Mouse (Mus musculus) adrenal gland, adult (tissue): ENCODE data around the gene Opn1sw.

Experiments
- DNase-seq, 2 experiments: peaks; one replicate each; pipeline ENCODE4 v3.0.0; 2022 to 2023; ENCODE audit warnings: low spot score in 1 of 2; ENCODE audit not compliant: inconsistent age in 2 of 2

Opn1sw gene

DNA sequence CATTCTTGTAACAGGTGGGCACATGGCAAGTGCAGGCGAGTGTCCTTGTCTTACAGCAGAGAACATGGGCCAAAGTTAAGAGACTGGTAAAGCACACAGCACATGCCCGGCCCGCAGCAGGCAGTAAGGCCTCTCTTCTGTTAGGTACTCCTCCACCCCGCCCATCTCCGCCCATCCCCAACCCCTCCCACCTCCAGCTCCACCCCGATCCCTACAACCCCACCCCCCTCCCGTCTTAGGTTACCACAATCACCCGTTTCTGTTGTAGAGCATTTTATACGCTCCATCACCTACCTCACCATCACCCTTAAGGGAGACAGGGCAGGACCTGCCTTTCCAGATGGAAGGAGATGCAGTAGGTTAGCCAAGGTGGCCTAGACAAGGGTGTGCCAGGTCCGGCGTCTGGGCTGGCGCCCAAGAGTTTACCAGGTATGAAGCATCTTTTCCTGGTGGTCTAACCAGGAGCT, at the start of gene Opn1sw:
Opn1sw (minus strand) TSS at position 417 of the 467 bp plus-strand sequence.
- peak; percentile 27 to 44 for DNase-seq

DNA sequence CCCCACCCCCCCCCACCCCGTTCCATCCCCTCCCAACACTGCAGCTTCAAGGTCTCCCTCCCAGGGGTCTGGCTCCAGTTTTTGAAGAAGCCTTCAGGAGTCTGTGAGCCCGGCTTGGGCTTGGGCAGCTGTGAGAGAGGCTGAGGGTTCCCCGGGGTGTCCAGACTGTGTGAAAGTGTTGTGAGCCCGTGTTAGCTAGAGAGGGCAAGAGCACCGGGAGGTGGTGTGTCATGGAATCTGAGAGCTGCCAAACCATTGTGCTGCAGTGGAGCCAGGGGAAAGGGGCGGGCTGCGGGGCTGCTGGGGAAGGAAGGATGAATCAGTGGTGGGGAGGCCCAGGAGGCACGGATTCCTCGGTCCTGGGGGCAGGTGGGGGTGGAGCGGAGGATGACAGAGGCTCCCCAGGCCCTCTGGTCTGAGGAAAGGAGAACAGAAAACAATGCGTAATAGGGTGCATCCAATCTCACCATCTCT, 48.2 kb upstream of the Opn1sw start:
- peak in 1 of 2 experiments; percentile 36 for DNase-seq

DNA sequence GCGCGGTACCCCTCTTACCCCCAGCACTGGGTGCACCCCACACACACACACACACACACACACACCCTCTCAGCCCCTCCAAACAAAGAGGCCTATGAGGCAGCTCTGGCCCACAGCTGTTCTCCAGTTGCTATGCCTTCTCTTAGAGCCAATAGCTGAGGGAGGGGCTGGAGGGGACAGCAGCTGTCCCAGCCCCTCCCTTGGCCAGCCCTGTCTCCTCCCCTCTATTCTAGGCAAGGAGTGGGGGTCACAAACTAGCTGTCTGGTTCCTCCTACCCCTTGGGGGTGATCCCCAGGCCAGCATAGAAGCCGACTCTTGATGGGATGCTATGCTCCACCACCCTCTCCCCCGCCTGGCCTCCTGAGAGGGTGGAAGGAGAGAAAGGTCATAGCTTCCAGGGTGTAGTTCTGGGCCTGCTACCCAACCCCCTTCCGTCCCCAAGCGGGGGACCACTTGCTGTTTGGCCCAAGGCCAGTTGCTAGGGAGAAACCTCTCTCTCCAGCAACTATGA, 47.7 kb upstream of the Opn1sw start:
- DNase-seq = no peak

DNA sequence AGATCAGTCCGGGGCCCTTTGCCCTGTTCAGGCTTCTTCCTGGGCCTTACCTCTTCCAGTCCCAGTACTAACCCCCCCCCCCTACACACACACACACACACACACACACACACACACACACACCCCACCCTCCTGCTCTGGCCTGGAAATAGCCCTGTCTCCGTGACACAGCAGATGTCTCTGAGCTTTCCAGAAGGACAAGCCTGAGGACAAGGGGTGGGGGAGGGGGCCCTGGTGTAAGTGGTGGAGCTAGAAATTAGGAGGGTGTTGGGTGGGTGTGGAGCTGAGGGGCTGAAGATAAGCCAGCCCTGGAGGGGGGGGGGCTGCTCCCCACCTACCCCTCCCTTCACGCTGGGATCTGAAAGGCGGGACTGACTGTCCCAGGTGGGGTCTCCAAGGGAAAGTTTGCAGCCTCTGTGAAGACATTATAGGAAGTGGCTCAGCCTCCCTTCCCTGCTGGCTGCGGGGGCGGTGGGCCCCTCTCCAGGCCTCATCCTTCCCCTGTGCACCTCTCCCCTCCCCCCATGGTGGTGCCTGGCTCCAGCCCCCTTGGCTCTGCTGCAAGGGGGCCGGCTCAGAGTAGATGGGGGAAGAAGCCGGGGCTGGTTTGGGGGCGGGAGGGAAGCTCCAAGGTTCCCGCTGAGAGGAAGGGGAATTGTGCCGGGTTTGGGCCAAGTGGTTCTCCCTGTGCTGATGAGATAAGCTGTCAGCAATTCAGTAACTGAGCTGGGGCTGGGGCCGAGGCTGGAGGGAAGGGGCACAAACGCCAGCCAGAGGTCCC, 46.8 kb upstream of the Opn1sw start:
- DNase-seq = no peak

DNA sequence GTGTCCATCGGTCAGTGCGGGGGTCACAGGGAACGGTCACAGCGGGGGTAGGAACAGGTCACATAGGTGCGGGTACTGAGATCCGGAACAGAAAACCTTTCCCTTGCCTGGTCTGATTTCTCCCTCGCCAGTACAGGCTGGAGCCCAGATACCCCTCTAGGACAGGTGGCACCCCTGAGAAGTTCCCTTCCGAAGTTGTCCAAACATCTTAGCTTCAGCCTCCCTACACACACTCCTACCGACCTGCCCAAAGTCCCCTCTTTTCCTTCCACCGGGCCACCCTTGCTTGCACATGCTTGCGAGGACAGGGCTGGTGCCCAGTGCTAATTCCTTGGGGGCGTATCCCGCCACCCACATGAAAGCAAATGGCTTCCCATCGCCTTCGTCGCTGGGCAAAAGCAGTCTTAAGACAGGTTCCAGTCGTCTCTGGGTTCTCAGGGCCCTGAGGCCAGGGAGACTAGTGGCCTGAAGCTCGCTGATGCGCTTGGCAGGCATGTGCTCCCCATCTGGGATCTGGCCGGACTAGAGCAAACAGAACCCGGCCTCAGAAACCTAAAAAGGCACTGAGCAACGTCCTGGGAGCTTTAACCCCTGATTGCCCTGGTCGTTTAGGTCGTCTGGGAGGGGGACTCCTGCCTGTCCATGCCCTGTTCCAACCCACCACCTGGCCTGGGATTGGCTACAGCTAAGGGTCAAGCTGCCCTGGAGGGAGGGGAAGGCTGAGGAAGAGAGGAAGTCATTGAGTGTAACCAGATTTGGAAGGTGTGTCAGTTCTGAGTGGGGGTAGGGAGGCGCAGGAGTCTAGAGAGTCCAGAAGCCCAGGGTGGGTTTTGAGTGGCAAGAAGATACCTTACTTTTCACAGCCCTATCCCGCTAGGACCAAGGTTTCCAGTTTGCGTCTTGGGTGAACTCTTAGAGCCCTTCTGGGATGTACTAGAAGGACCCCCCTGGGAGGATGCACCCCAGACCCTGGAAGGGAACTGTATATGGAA, 45.8 kb upstream of the Opn1sw start:
- no peak for DNase-seq

DNA sequence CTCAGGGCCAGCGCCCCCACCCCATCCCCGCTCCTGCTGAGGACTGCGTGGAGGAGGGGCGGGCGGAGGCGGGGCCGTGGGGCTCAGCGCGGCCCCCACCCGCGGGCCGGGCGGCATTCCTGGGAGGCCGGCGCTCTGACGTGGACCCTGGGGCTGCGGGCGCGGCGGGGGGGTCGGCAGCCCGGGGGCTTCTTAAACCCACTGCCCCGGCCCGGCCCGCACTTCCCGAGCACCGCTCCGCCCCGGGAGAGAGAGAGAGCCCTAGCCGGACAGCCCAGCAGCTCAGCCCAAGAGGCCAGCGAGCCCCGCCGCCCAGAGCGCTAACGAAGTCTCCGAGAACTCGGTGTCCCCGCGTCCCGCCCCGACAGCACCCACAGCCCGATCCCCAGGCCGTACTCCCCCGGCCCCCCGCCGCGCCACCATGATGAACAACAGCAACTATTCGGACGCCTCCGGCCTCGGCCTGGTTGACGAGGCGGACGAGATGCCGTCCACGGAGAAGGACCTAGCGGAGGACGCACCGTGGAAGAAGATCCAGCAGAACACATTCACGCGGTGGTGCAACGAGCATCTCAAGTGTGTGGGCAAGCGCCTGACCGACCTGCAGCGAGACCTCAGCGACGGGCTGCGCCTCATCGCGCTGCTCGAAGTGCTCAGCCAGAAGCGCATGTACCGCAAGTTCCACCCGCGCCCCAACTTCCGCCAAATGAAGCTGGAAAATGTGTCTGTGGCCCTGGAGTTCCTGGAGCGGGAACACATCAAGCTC, 45.0 kb upstream of the Opn1sw start, which contains the start of gene Flnc:
Flnc (plus strand) TSS at position 219 of the 766 bp plus-strand sequence.
- DNase-seq = peak; percentile 44 to 71

DNA sequence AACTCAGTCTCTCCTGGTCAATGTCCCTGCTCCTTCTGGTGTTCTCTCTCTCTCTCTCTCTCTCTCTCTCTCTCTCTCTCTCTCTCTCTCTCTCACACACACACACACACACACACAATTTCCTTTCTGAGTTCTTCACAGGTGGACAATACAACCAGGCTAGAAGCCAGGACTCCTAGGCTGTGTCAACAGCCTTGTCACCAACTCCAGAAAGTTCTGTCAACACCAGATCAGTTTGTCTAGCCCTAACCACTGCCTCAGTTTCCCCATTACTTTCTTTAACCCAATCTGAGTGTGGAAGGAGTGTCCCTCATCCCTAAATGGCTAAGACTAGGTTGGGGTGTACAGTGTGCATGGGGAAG, 44.4 kb upstream of the Opn1sw start:
- DNase-seq = no peak

DNA sequence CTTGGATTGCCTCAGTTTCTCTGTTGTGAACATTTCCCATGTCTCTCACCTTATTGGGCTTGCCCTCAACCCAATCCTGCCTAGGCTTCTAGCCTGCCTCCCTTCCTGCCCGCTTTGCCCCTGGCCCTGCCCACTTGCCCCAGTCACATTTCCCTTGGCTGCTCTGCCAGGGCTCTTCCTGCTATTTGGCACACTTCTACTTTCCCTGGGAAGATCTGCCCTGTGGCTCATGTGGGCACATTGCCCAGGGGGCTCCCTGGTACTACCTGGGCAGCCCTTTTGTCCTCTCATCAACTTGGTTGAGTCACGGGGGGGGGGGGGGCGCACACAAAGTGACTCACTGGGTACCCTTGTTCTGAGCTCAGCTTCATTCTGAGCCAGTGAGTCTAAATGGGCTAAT, 43.9 kb upstream of the Opn1sw start:
- DNase-seq = no peak

DNA sequence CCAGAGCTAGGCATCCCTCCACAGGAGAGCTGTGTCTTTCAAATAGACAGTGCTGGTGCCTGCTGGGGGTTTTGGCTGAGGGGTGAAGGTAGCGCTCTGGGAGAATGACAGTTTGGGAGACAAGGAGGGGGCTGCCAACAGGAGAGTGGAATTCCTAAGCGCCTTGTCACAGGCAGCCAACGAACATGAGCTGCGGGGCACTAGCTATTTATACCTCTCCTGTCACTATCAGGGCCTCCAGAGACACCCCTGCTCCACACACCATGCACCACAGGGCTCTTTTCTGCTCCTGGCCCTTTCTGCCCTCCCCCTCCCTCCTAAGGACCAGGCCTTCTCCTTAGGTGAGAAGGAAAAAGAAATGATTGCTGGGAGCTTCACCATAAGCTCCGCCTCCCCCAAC, 43.2 kb upstream of the Opn1sw start:
- DNase-seq = no peak

DNA sequence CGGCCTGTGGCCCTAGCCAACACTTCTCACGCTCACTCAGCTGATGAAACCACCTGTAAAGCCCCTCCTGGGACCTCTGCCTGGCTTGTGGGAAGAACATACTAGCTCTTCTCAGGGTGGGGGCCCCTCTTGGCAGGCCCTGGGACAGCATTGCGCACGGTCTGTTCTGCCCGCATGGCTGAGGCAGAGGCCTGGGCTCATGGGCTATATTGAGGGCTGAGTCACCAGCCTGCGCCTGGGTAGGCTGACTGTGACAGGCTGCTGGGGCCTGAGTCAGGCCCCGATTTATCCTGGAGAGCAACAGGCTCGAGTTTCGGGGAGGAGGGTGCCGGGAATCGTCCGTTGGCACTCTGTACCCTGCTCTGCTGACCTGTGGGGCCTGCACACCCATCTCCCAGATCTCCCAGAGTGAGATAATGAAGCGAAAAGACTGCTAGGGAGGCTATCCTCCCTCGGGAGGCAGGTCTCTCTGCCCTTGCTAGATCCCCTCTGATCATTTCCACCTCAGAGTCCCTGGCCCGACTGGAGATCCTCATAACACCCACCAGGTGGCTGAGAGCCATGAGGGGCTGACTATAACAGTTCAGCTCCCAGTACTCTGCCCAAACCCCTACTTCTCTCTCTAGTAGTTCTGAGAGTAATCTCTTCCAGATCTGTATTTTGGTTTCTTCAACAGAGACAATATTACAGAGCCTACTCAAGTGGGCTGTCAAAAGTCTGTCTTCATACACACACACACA, 42.6 kb upstream of the Opn1sw start:
- no peak for DNase-seq

DNA sequence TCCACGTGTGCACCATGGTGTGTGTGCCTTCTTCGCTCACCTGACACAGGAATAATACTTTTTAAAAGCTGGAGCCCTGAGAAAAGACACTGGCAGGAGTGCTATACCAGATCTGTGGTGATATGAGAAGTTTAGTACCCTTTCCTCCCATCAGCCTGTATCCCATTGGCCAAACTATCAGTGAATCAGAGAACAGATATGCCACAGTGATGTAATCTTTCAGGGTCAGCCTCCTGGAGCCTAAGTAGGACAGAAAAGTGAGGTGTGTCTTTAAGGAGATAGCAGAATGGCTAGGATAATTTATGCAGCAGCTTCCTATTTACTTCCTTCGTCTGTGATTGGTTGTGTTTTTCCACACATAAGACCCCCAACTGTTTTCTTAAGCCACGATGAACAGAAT, 39.9 kb upstream of the Opn1sw start:
- peak; percentile 43 to 76 for DNase-seq

DNA sequence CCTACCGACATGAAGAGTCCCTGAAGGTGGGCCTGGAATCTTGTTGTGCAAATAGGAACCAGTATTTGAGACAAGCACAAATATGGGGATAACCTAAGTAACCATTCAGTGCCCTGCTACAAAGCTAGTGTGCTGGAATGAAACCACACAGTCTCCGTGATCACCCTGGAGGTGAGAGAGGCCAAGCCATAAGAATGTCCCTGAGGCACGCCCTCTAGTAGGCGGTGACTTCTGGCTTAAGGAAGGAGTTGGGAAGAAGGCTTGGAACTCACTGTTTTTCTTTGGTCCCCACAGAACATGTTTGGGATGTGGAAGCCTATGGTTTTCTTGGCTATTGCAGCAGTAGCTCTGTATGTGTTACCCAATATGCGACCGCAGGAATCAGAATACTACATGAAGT, 38.1 kb upstream of the Opn1sw start:
- no peak for DNase-seq

DNA sequence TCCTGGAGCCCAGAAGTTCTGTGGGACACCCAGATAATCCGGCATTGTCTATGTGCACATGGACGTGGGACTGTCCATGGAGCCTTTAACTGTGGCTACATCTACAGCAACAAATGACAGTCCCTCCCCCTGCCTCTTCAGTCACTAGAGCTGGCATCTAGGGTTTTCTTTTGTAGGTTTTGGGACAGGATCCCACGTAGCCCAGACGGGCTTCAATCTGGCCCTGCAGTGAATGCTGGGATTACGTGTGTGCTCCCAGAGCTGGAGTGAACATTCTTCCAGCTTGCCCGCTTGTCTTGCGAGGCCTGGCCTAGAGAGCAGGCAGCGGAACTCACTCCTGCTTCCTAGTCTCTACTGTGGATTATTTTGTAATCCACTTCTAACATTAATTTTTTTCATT, 36.9 kb upstream of the Opn1sw start:
- DNase-seq = no peak

DNA sequence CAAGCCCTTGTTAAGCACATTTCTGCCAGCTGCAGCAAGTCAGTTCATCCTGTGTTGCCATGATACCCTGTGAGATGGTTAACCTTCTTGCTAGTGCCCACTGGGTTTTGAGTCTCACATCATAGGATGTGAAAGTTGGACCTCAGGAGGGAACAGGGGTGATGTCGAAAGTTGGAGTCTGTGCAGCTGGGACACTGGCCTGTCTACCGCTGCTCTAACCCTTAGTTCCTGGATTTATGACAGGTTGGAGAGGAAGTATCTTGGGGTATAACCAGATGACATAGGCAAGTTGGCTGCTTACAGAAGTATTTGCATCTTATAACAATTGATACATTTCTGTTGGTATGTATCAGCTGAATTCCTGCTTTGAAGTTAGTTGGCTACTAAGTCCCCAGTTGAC, 32.3 kb upstream of the Opn1sw start:
- DNase-seq = no peak

DNA sequence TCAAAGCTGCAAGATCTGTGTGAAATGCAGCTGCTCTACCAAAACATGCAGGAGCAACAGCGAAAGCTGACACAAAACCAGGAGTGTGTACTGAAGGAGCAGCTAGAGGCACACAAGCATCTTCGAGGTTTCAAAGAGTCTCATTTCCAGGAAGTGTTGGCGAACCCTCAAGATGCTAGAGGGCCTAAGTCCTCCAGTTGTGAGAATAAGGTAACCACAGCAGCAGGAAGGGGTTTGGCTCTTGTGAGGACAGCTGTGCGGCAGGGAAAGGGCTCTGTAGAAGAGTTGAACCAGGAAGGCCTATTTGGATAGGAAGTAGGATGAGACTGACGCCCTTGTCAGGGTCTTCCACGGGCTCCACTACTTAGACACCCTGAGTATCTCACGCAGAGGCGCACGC, 27.2 kb upstream of the Opn1sw start:
- DNase-seq = no peak

DNA sequence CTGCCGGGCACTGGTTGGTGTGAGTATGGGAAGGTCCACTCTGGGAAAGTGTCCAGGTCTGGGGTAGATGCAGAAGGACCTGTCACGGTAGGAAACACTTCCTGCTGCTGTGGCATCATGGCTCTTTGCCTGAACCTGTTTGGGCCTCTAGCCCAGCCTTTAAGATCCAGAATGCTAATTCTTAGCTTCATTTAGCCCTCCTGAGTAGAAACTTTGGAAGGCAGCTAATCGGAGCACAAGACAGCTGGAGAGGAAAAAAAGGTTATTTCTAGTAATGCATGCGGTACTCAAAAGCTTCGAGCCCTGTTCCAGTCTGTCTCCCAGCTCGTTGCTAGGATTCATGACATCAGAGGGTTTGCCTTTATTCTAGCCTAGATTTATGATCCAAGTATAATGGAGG, 18.1 kb upstream of the Opn1sw start:
- DNase-seq = no peak

DNA sequence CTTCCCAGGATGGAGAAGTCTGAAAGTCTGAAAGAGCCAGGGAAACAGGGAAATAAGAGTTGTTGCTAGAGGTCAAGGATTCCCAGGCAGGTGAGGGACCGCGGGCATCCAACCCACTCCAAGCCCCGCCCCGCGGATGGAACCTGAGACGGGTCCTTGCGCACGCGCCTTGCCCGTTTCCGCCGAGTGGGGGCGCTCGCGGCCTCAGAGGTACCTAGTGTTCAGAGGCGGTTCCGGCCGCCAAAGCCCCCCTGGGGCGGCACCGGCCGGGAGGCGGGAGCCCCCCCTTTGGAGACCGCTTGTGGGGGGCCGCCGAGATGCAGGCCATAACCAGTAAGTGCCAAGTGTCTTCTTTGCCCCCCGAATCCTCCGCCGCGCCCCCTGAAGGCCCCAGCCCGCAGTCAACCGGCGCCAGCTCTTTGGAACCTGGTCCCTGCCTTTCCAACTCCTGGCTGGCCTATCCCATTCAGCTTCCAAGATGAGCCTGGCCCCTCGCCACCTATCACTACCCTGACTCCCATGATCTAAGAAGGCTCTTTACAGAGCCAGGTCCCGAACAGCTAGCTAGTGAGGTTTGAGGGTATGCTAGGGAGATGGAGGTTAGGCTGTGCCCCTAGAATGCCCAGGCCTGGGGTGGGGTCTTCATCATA, 14.6 kb upstream of the Opn1sw start:
- peak in 1 of 2 experiments; percentile 41 for DNase-seq

DNA sequence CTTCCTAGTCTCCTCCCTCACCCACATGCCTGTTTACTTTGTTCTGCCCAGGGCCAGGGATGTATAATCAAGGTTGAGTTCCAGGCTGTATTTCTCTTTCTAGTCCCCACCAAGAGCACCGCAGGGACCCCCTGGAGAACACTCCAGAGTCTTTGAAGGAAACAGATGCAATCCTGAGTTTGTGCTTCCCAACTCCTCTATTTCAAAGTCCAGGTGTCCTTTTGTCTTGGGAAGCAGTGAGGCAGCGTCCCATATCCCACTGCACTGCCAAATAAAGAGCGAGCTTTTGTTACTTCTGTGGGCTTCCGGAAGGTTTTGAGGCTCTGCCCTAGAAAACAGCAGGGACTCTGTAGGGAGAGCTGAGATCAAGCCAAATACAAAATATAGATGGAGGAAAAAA, 11.6 kb upstream of the Opn1sw start:
- DNase-seq = no peak

DNA sequence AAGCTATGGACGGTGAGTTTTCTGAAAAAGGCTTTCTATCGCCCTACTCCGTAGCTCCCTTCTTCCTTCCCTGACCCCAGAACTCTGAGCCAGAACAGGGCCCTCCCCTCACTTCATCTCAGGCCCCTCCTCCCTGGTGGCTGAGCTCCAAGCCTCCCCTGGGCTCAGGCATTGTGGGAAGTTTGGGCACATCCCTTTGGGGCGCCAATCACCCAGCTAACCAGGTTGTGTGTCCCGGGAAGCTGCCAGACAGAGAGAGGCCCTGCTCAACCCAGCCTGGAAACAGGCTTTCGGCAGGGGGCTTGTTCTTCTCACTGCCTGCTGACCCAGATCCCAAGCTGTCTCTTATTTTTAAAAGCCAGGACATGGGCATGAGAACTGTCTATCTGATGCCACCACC, 9.3 kb upstream of the Opn1sw start:
- peak in 1 of 2 experiments; percentile 26 for DNase-seq
